Mouse (Mus musculus) heart, postnatal 25 days (tissue): ENCODE results near the gene Csta1. TPM values are rescaled to one million over a fixed set of nuclear protein-coding genes. Genes with fewer than 3 reads are reported as not detected.

Experiments used
- DNase-seq: peaks from one replicate; pipeline ENCODE4 v3.0.0; 2022; ENCODE audit warnings: low spot score
- intact Hi-C: fragments of 180-260 bp; cut with DNase I; formaldehyde crosslinking; loops from one replicate; pipeline ENCODE4 v1.15.1; 2025
- total RNA-seq, 2 experiments: library from RNA; stranded (reverse); gene quantifications; 2 replicates each; pipeline ENCODE4 v1.2.3; 2021

The Csta1 gene
- total RNA-seq, 2 experiments from 2014 or later, result not detected

- peak; percentile 82 for DNase-seq
- intact Hi-C loops, result loop anchor here (5.0 to 10.0 kb wide), 2 partner anchors 34 to 197 kb away; partner anchors contain the start of gene Parp14
These were observed 59.3 kb downstream of the Csta1 start, which contains the start of the genes Fam162a and Ccdc58 for GRCm38 (mm10) chr16:36071450-36072379. Fam162a (minus strand) TSS chr16:36071594. Ccdc58 (plus strand) TSS chr16:36071685.

GRCm38 (mm10) chr16:36071071-36071449 is 60.0 kb downstream of the Csta1 start:
- intact Hi-C loops, result loop anchor here (5.0 to 10.0 kb wide), 2 partner anchors 34 to 196 kb away; partner anchors contain the start of gene Parp14
- no peak for DNase-seq

Other genes with a start within 250 kb of the Csta1 start
- gene Parp9, start 192.8 kb downstream of the Csta1 start, total RNA-seq, result 10 to 100 TPM in 1 of 2 experiments, 1 to 10 TPM in 1; 9.9 to 11.5 TPM
- gene Dtx3l, start 192.1 kb downstream of the Csta1 start, total RNA-seq, result 10 to 100 TPM in 1 of 2 experiments, 1 to 10 TPM in 1; 9.4 to 10.0 TPM
- 100 to 1,000 TPM; 112 TPM for gene Kpna1, start 152.5 kb downstream of the Csta1 start, total RNA-seq
- 1 to 10 TPM; 2.6 to 2.9 TPM for gene Wdr5b, start 90.1 kb downstream of the Csta1 start, total RNA-seq
- 100 to 1,000 TPM; 241 to 254 TPM for gene Fam162a, start 59.6 kb downstream of the Csta1 start, total RNA-seq
- gene Ccdc58, start 59.6 kb downstream of the Csta1 start, total RNA-seq, result 10 to 100 TPM; 30.7 to 35.8 TPM
- not detected for gene Stfa2l1, start 25.6 kb upstream of the Csta1 start, total RNA-seq
- not detected for gene Gm5483, start 53.0 kb upstream of the Csta1 start, total RNA-seq
- not detected for gene Gm5416, start 79.2 kb upstream of the Csta1 start, total RNA-seq
- not detected for gene 2010005H15Rik, start 90.2 kb upstream of the Csta1 start, total RNA-seq
- not detected for gene Stfa1, start 145.7 kb upstream of the Csta1 start, total RNA-seq
- gene BC117090, start 203.1 kb upstream of the Csta1 start, total RNA-seq, result not detected
- gene BC100530, start 236.5 kb upstream of the Csta1 start, total RNA-seq, result not detected